Mouse (Mus musculus): ENCODE data around the gene Pbx1. TPM values are rescaled to one million over a fixed set of nuclear protein-coding genes. Genes with fewer than 3 reads are reported as not detected.

The Pbx1 gene
- polyA plus RNA-seq, 1 experiment, result 80.6 TPM

DNA sequence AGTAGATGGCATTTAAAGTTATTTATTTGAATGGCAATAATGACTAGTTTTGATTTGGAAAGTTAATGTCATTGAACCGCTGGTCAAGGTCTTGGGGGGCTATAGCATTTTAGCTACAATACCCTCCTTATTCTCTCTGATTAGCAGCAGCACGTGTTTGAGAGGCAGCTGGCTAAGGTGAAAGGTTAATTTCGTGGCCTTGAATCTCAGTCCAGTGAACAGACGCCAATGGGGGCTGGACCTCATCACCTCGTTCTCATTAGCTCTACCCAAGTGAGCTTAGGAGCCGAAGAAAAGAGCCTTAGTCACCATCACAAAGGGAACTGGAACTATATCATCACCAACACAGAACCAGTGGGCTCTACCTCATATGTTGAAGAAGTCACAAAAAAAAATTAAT, 54.4 kb downstream of the Pbx1 start:
- Histone ChIP-seq H3K27me3 (replicated peaks) (no peaks in the 10 kb centered on the region), H3K4me1 (peaks cover 37% of the 10 kb centered on the region), H3K4me3 (replicated peaks) (no peak overlapping the region), H3K9me3 (no peaks in the 10 kb centered on the region), H3K36me3 (replicated peaks; ENCODE audit: low read length) (peaks cover 97% of the 10 kb centered on the region)
- TF ChIP-seq GATA1 (IDR thresholded peaks at IDR 0.05; ENCODE audit: borderline replicate concordance, low read length), result no peak
- no peak for TF ChIP-seq FLI1 (IDR thresholded peaks at IDR 0.05; ENCODE audit: low read length)

GRCm38 (mm10) chr1:168376330-168376729, 55.7 kb downstream of the Pbx1 start:
- Histone ChIP-seq H3K36me3 (replicated peaks; ENCODE audit: low read length) (peaks cover 95% of the 10 kb centered on the region), H3K4me1 (peaks cover 28% of the 10 kb centered on the region), H3K9me3 (no peaks in the 10 kb centered on the region), H3K27me3 (replicated peaks) (no peaks in the 10 kb centered on the region), H3K4me3 (replicated peaks) (no peak overlapping the region)
- TF ChIP-seq GATA1 (IDR thresholded peaks at IDR 0.05; ENCODE audit: borderline replicate concordance, low read length) (no peak), FLI1 (IDR thresholded peaks at IDR 0.05; ENCODE audit: low read length) (no peak)

- TF ChIP-seq FLI1 (IDR thresholded peaks at IDR 0.05; ENCODE audit: low read length) (no peak), GATA1 (IDR thresholded peaks at IDR 0.05; ENCODE audit: borderline replicate concordance, low read length) (no peak)
- Histone ChIP-seq H3K36me3 (replicated peaks; ENCODE audit: low read length) (peaks cover 95% of the 10 kb centered on the region), H3K4me1 (peaks cover 30% of the 10 kb centered on the region), H3K9me3 (no peaks in the 10 kb centered on the region), H3K27me3 (replicated peaks) (no peaks in the 10 kb centered on the region), H3K4me3 (replicated peaks) (no peak overlapping the region)
Measured at GRCm38 (mm10) chr1:168374953-168375600, 57.0 kb downstream of the Pbx1 start.

DNA sequence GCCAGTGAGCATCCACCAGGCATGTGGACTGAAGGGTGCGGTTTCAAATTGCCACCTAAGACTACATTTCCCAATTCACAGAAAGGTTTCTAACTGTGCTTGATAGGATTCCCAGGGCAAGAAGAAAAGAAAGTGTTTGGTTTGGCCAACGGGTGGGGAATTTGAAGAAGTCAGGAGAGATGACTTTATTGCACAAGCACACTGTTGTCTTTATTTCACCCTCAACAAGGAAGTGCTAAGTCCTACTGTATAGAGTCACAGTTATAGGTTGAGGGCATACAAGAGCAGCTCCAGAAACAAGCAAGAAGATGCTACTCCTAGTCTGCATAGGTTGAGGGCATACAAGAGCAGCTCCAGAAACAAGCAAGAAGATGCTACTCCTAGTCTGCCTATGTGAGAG, 60.0 kb downstream of the Pbx1 start:
- H3K9me3 ChIP-seq, result no peaks in the 10 kb centered on the region
- H3K36me3 ChIP-seq (replicated peaks; ENCODE audit: low read length), result peaks cover 95% of the 10 kb centered on the region
- H3K4me3 ChIP-seq (replicated peaks), result no peak overlapping the region
- TF ChIP-seq FLI1 (IDR thresholded peaks at IDR 0.05; ENCODE audit: low read length), result no peak
- TF ChIP-seq GATA1 (IDR thresholded peaks at IDR 0.05; ENCODE audit: borderline replicate concordance, low read length), result no peak
- no peaks in the 10 kb centered on the region for H3K27me3 ChIP-seq (replicated peaks)
- peaks cover 33% of the 10 kb centered on the region for H3K4me1 ChIP-seq

DNA sequence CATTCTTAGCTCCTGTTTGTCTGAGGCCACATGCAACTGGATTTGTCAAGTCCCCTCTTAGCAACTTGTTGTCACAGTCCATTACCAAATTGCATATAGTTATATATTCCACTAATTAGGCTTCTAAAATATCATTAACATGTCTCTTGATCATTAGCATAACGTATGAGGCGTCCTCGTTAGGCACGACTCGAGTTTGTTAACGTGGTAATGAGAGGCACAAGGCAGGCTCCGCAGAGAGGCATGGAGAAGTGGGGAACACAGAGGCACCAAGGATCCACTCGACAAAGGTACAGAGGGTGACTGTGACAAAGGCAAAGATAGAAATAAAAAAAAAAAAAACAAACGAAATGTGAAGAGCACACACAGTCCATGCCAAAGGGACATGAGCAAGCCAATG, 61.1 kb downstream of the Pbx1 start:
- no peak for TF ChIP-seq FLI1 (IDR thresholded peaks at IDR 0.05; ENCODE audit: low read length)
- no peak for TF ChIP-seq GATA1 (IDR thresholded peaks at IDR 0.05; ENCODE audit: borderline replicate concordance, low read length)
- H3K4me3 ChIP-seq (replicated peaks), result no peak overlapping the region
- no peaks in the 10 kb centered on the region for H3K9me3 ChIP-seq
- peaks cover 95% of the 10 kb centered on the region for H3K36me3 ChIP-seq (replicated peaks; ENCODE audit: low read length)
- H3K27me3 ChIP-seq (replicated peaks), result no peaks in the 10 kb centered on the region
- H3K4me1 ChIP-seq, result peaks cover 37% of the 10 kb centered on the region

- peaks cover 91% of the 10 kb centered on the region for H3K36me3 ChIP-seq (replicated peaks; ENCODE audit: low read length)
- no peaks in the 10 kb centered on the region for H3K27me3 ChIP-seq (replicated peaks)
- no peaks in the 10 kb centered on the region for H3K9me3 ChIP-seq
- no peak overlapping the region for H3K4me3 ChIP-seq (replicated peaks)
- H3K4me1 ChIP-seq, result peaks cover 53% of the 10 kb centered on the region
- TF ChIP-seq FLI1 (IDR thresholded peaks at IDR 0.05; ENCODE audit: low read length) (no peak), GATA1 (IDR thresholded peaks at IDR 0.05; ENCODE audit: borderline replicate concordance, low read length) (no peak)
Measured at GRCm38 (mm10) chr1:168366261-168366660, 65.8 kb downstream of the Pbx1 start.

DNA sequence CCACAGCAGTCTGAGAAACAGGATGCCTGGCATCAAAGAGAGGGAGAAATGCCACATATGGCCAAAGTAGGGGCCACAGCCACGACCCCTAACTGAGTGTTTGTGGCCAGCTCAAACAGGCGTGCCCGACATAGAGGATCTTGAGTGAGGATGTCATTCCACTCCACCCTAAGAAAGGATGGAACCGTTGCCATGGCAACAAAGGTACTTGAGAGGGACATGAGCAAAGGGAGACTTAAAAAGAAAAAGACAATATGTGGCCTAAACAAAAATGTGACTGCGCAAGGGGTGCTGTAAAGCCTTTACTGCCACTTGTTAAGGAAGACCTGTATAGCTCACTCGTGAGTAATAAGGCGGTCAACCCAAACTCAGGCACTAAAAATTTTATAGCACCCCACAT, 67.7 kb downstream of the Pbx1 start:
- Histone ChIP-seq H3K36me3 (replicated peaks; ENCODE audit: low read length) (peaks cover 91% of the 10 kb centered on the region), H3K4me3 (replicated peaks) (no peak overlapping the region), H3K27me3 (replicated peaks) (no peaks in the 10 kb centered on the region), H3K9me3 (no peaks in the 10 kb centered on the region), H3K4me1 (peaks cover 61% of the 10 kb centered on the region)
- TF ChIP-seq GATA1 (IDR thresholded peaks at IDR 0.05; ENCODE audit: borderline replicate concordance, low read length), result no peak
- TF ChIP-seq FLI1 (IDR thresholded peaks at IDR 0.05; ENCODE audit: low read length), result no peak

DNA sequence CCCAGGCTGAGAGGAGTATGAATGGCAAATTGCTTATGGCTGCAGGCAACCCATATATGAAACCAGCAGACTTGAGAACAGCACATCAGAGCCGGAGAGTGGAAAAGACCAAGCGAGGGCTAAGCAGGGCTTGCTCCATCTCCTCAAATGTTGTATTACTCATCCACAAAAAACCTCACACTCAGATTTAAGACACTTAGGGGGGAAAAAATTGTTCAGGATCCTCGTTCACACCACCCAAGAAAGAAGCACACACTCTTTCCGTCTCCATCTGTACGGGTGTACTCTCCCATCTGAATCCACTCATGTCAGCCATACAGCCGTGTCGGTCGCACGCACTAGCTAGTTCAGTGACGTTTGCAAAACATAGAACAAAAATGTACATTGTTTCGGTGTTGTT, 69.0 kb downstream of the Pbx1 start:
- H3K9me3 ChIP-seq, result no peaks in the 10 kb centered on the region
- H3K4me1 ChIP-seq, result peaks cover 72% of the 10 kb centered on the region
- TF ChIP-seq FLI1 (IDR thresholded peaks at IDR 0.05; ENCODE audit: low read length), result no peak
- TF ChIP-seq GATA1 (IDR thresholded peaks at IDR 0.05; ENCODE audit: borderline replicate concordance, low read length), result no peak
- no peak overlapping the region for H3K4me3 ChIP-seq (replicated peaks)
- no peaks in the 10 kb centered on the region for H3K27me3 ChIP-seq (replicated peaks)
- peaks cover 92% of the 10 kb centered on the region for H3K36me3 ChIP-seq (replicated peaks; ENCODE audit: low read length)

DNA sequence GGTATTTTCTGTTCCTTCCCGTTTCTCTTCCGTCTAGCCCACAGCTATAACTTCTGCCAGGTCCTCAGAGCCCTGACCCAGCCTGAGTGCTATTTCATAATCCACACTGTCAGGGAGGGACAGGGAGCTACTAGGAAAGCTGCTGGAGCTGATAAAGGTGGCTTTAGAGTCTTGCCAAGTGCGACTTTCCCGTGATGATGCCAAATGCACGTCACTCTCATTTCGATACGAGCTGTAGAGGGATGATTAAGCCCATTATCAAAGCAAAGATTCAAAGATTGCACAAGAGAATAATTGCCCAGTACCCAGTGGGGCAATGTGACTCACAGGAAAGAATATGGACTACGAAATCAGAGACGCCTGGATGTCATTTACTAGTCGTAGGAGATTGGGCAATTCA, 69.6 kb downstream of the Pbx1 start:
- no peaks in the 10 kb centered on the region for H3K27me3 ChIP-seq (replicated peaks)
- peak overlapping the region; percentile 70 for H3K4me3 ChIP-seq (replicated peaks)
- no peaks in the 10 kb centered on the region for H3K9me3 ChIP-seq
- no peak for TF ChIP-seq GATA1 (IDR thresholded peaks at IDR 0.05; ENCODE audit: borderline replicate concordance, low read length)
- TF ChIP-seq FLI1 (IDR thresholded peaks at IDR 0.05; ENCODE audit: low read length), result no peak
- peaks cover 76% of the 10 kb centered on the region for H3K4me1 ChIP-seq
- H3K36me3 ChIP-seq (replicated peaks; ENCODE audit: low read length), result peaks cover 93% of the 10 kb centered on the region

DNA sequence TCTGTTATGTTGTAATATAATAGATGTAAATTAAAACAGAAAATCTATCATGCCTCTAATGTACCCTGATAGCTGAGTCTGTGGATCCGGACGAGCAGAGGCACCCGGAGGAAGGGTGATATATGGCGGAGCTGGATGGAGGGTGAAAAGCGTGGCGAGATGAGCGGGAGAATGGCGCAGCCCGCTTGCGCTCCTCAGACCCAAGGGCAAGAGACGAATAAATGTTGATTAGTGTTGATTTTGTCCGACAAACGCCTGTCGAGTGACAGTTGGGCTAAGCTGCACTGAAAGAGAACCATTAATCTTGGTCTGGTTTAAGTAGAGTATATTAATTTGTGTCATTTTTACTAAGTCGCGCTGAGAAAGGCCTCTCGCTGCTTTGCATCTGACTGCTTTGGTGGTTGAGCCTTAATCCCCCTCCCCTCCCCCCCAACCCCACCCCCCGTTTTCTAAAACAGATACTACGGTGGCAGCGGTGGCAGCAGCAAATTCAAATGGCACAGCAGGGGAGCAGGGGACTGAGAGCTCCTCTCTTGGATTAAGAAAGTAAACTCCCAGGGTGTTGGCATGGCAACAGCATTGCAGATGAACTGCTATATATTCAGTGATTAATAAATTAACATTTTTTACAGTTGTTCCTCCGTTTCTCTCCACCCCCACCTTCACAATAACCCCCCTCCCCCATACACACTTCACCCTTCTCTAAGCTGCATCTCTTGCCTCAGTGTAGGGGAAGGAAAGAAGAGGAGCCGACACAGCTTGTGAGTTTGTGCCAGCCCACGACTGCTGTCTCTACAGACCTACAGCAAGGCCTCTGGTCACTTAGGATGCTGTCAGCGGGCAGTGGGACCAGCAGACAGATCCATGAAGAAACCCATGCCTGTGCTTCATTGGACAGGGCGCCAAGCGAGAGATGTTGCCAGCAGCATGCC, 74.1 kb downstream of the Pbx1 start:
- H3K27me3 ChIP-seq (replicated peaks), result no peaks in the 10 kb centered on the region
- H3K4me3 ChIP-seq (replicated peaks), result no peak overlapping the region
- peaks cover 84% of the 10 kb centered on the region for H3K4me1 ChIP-seq
- TF ChIP-seq GATA1 (IDR thresholded peaks at IDR 0.05; ENCODE audit: borderline replicate concordance, low read length) (no peak), FLI1 (IDR thresholded peaks at IDR 0.05; ENCODE audit: low read length) (no peak)
- H3K9me3 ChIP-seq, result no peaks in the 10 kb centered on the region
- H3K36me3 ChIP-seq (replicated peaks; ENCODE audit: low read length), result peaks cover 93% of the 10 kb centered on the region
